Mouse (Mus musculus): Measurements from ENCODE around the gene Atg4d. TPM values are rescaled to one million over a fixed set of nuclear protein-coding genes. Genes with fewer than 3 reads are reported as not detected.

Atg4d gene
- total and polyA plus RNA-seq, 2 experiments, result 22.3 to 42.2 TPM

GRCm38 (mm10) chr9:21233366-21233765 is 31.7 kb upstream of the Atg4d start:
- Histone ChIP-seq H3K36me3 (ENCODE audit: control insufficient read depth, insufficient read depth, low read length) (peaks cover 11% of the 10 kb centered on the region), H3K27ac (replicated peaks; ENCODE audit: insufficient read depth, low read depth, low read length) (no peak overlapping the region), H3K79me2 (ENCODE audit: control insufficient read depth, insufficient read depth, low read length) (peaks cover 21% of the 10 kb centered on the region; the same call in 1 of the 2 replicates), H3K27me3 (ENCODE audit: control insufficient read depth, insufficient read depth, low read length) (no peaks in the 10 kb centered on the region), H3K9ac (ENCODE audit: low read depth, low read length) (no peak overlapping the region), H3K4me3 (ENCODE audit: insufficient read depth, low read depth, low read length) (no peak overlapping the region), H3K4me1 (ENCODE audit: control insufficient read depth, insufficient read depth, low read length) (peaks cover 15% of the 10 kb centered on the region)
- DNase-seq (ENCODE audit: extremely low read depth, low read depth, low spot score), result no peak
- 98% methylated on average over 29 of the region's 29 CpGs for WGBS
- no peak for TF ChIP-seq CTCF (IDR thresholded peaks at IDR 0.05; ENCODE audit: low read depth, low read length)
- no peak for TF ChIP-seq POLR2A (IDR thresholded peaks at IDR 0.05; ENCODE audit: extremely low read depth, insufficient read depth, low read length)

- H3K4me3 ChIP-seq (ENCODE audit: insufficient read depth, low read depth, low read length), result no peak overlapping the region
- H3K27ac ChIP-seq (replicated peaks; ENCODE audit: insufficient read depth, low read depth, low read length), result no peak overlapping the region
- no peaks in the 10 kb centered on the region for H3K27me3 ChIP-seq (ENCODE audit: control insufficient read depth, insufficient read depth, low read length)
- peaks cover 11% of the 10 kb centered on the region for H3K36me3 ChIP-seq (ENCODE audit: control insufficient read depth, insufficient read depth, low read length)
- peaks cover 23% of the 10 kb centered on the region; the same call in 1 of the 2 replicates for H3K79me2 ChIP-seq (ENCODE audit: control insufficient read depth, insufficient read depth, low read length)
- 95% methylated on average over 28 of the region's 28 CpGs for WGBS
- DNase-seq (ENCODE audit: extremely low read depth, low read depth, low spot score), result no peak
- TF ChIP-seq CTCF (IDR thresholded peaks at IDR 0.05; ENCODE audit: low read depth, low read length) (no peak), POLR2A (IDR thresholded peaks at IDR 0.05; ENCODE audit: extremely low read depth, insufficient read depth, low read length) (no peak)
- peaks cover 15% of the 10 kb centered on the region for H3K4me1 ChIP-seq (ENCODE audit: control insufficient read depth, insufficient read depth, low read length)
- no peak overlapping the region for H3K9ac ChIP-seq (ENCODE audit: low read depth, low read length)
Observed at GRCm38 (mm10) chr9:21233805-21234204, 31.3 kb upstream of the Atg4d start.

GRCm38 (mm10) chr9:21235341-21235740 is 29.8 kb upstream of the Atg4d start:
- 20% methylated on average over 4 of the region's 4 CpGs for WGBS
- H3K27me3 ChIP-seq (ENCODE audit: control insufficient read depth, insufficient read depth, low read length), result no peaks in the 10 kb centered on the region
- TF ChIP-seq POLR2A (IDR thresholded peaks at IDR 0.05; ENCODE audit: extremely low read depth, insufficient read depth, low read length) (no peak), CTCF (IDR thresholded peaks at IDR 0.05; ENCODE audit: low read depth, low read length) (no peak)
- H3K9ac ChIP-seq (ENCODE audit: low read depth, low read length), result 0 out of 2 replicates have a peak overlapping the region, but pooled peaks have one; percentile 13
- peak overlapping the region; percentile 8; the same call in 1 of the 2 replicates for H3K4me3 ChIP-seq (ENCODE audit: insufficient read depth, low read depth, low read length)
- DNase-seq (ENCODE audit: extremely low read depth, low read depth, low spot score), result no peak
- H3K79me2 ChIP-seq (ENCODE audit: control insufficient read depth, insufficient read depth, low read length), result peaks cover 23% of the 10 kb centered on the region; the same call in 1 of the 2 replicates
- peak overlapping the region; percentile 18 for H3K27ac ChIP-seq (replicated peaks; ENCODE audit: insufficient read depth, low read depth, low read length)
- peaks cover 9% of the 10 kb centered on the region; the same call in 1 of the 2 replicates for H3K36me3 ChIP-seq (ENCODE audit: control insufficient read depth, insufficient read depth, low read length)
- peaks cover 18% of the 10 kb centered on the region for H3K4me1 ChIP-seq (ENCODE audit: control insufficient read depth, insufficient read depth, low read length)

- no peak overlapping the region for H3K27ac ChIP-seq (replicated peaks; ENCODE audit: insufficient read depth, low read depth, low read length)
- TF ChIP-seq CTCF (IDR thresholded peaks at IDR 0.05; ENCODE audit: low read depth, low read length), result no peak
- TF ChIP-seq POLR2A (IDR thresholded peaks at IDR 0.05; ENCODE audit: extremely low read depth, insufficient read depth, low read length), result no peak
- H3K4me1 ChIP-seq (ENCODE audit: control insufficient read depth, insufficient read depth, low read length), result peaks cover 18% of the 10 kb centered on the region
- no peak for DNase-seq (ENCODE audit: extremely low read depth, low read depth, low spot score)
- peak overlapping the region; percentile 12; the same call in 1 of the 2 replicates for H3K4me3 ChIP-seq (ENCODE audit: insufficient read depth, low read depth, low read length)
- WGBS, result 75% methylated on average over 25 of the region's 25 CpGs
- peaks cover 23% of the 10 kb centered on the region; the same call in 1 of the 2 replicates for H3K79me2 ChIP-seq (ENCODE audit: control insufficient read depth, insufficient read depth, low read length)
- no peaks in the 10 kb centered on the region for H3K27me3 ChIP-seq (ENCODE audit: control insufficient read depth, insufficient read depth, low read length)
- peak overlapping the region; percentile 96 for H3K9ac ChIP-seq (ENCODE audit: low read depth, low read length)
- H3K36me3 ChIP-seq (ENCODE audit: control insufficient read depth, insufficient read depth, low read length), result peaks cover 4% of the 10 kb centered on the region; the same call in 1 of the 2 replicates
Observed at GRCm38 (mm10) chr9:21236991-21237367, 28.1 kb upstream of the Atg4d start.

- WGBS, result 4% methylated on average over 19 of the region's 19 CpGs
- TF ChIP-seq POLR2A (IDR thresholded peaks at IDR 0.05; ENCODE audit: extremely low read depth, insufficient read depth, low read length) (no peak), CTCF (IDR thresholded peaks at IDR 0.05; ENCODE audit: low read depth, low read length) (peak; percentile 57)
- H3K27me3 ChIP-seq (ENCODE audit: control insufficient read depth, insufficient read depth, low read length), result no peaks in the 10 kb centered on the region
Observed at GRCm38 (mm10) chr9:21237368-21238003, 27.6 kb upstream of the Atg4d start.

More at GRCm38 (mm10) chr9:21237368-21238003, 27.6 kb upstream of the Atg4d start:
- peak overlapping the region; percentile 85 for H3K4me3 ChIP-seq (ENCODE audit: insufficient read depth, low read depth, low read length)
- H3K4me1 ChIP-seq (ENCODE audit: control insufficient read depth, insufficient read depth, low read length), result peaks cover 18% of the 10 kb centered on the region
- peaks cover 4% of the 10 kb centered on the region; the same call in 1 of the 2 replicates for H3K36me3 ChIP-seq (ENCODE audit: control insufficient read depth, insufficient read depth, low read length)
- H3K27ac ChIP-seq (replicated peaks; ENCODE audit: insufficient read depth, low read depth, low read length), result peak overlapping the region; percentile 88
- peak overlapping the region; percentile 96 for H3K9ac ChIP-seq (ENCODE audit: low read depth, low read length)
- DNase-seq (ENCODE audit: extremely low read depth, low read depth, low spot score), result peak; percentile 69
- H3K79me2 ChIP-seq (ENCODE audit: control insufficient read depth, insufficient read depth, low read length), result peaks cover 23% of the 10 kb centered on the region; the same call in 1 of the 2 replicates
